Mouse (Mus musculus) common myeloid progenitor, adult 5-6 weeks (primary cell): ENCODE results near the gene Cdh13. TPM values are rescaled to one million over a fixed set of nuclear protein-coding genes. Genes with fewer than 3 reads are reported as not detected.
A peak's percentile ranks its signal among the peaks of the same experiment; 100 is the strongest.

Experiments used
- ATAC-seq: replicated peaks from 2 replicates; pipeline ENCODE4 v1.8.0; 2016; ENCODE audit warnings: low read depth, mild to moderate bottlenecking, moderate TSS enrichment, inconsistent platforms; ENCODE audit not compliant: poor library complexity, severe bottlenecking
- total RNA-seq: library from RNA; stranded (forward); fragments of 200-1000, 187-1606 nt; gene quantifications from 2 replicates; pipeline ENCODE4 v1.2.3, GENCODE M21; 2017

The Cdh13 gene
- total RNA-seq, 1 experiment from 2014 or later, result not detected

GRCm38 (mm10) chr8:119000595-119000994 is 717.1 kb downstream of the Cdh13 start:
- no peak for ATAC-seq

- ATAC-seq, result no peak
Measured at GRCm38 (mm10) chr8:119004821-119005220, 721.3 kb downstream of the Cdh13 start.

- ATAC-seq, result no peak
Measured at GRCm38 (mm10) chr8:119018675-119019074, 735.1 kb downstream of the Cdh13 start.

- ATAC-seq, result no peak
Measured at GRCm38 (mm10) chr8:119020781-119021180, 737.2 kb downstream of the Cdh13 start.

- no peak for ATAC-seq
Measured at GRCm38 (mm10) chr8:119021478-119021877, 737.9 kb downstream of the Cdh13 start.

GRCm38 (mm10) chr8:119022301-119022870 is 738.9 kb downstream of the Cdh13 start:
- no peak for ATAC-seq

GRCm38 (mm10) chr8:119033398-119033797 is 749.9 kb downstream of the Cdh13 start:
- no peak for ATAC-seq

GRCm38 (mm10) chr8:119034037-119034436 is 750.5 kb downstream of the Cdh13 start:
- ATAC-seq, result no peak

GRCm38 (mm10) chr8:119035126-119035525 is 751.6 kb downstream of the Cdh13 start:
- ATAC-seq, result no peak

- ATAC-seq, result no peak
Measured at GRCm38 (mm10) chr8:119037571-119037970, 754.0 kb downstream of the Cdh13 start.

GRCm38 (mm10) chr8:119039358-119039757 is 755.8 kb downstream of the Cdh13 start:
- ATAC-seq, result no peak

GRCm38 (mm10) chr8:119057876-119058275 is 774.3 kb downstream of the Cdh13 start:
- no peak for ATAC-seq

- no peak for ATAC-seq
Measured at GRCm38 (mm10) chr8:119061671-119062070, 778.1 kb downstream of the Cdh13 start.

GRCm38 (mm10) chr8:119064523-119064922 is 781.0 kb downstream of the Cdh13 start:
- ATAC-seq, result peak; percentile 72

GRCm38 (mm10) chr8:119072291-119072690 is 788.8 kb downstream of the Cdh13 start:
- ATAC-seq, result no peak

- no peak for ATAC-seq
Measured at GRCm38 (mm10) chr8:119085022-119085421, 801.5 kb downstream of the Cdh13 start.

GRCm38 (mm10) chr8:119098261-119098660 is 814.7 kb downstream of the Cdh13 start:
- no peak for ATAC-seq

- ATAC-seq, result no peak
Measured at GRCm38 (mm10) chr8:119102871-119103270, 819.3 kb downstream of the Cdh13 start.

- no peak for ATAC-seq
Measured at GRCm38 (mm10) chr8:119109655-119110054, 826.1 kb downstream of the Cdh13 start.

GRCm38 (mm10) chr8:119112861-119113260 is 829.3 kb downstream of the Cdh13 start:
- ATAC-seq, result no peak

GRCm38 (mm10) chr8:119121236-119121635 is 837.7 kb downstream of the Cdh13 start:
- peak; percentile 68 for ATAC-seq

- ATAC-seq, result no peak
Measured at GRCm38 (mm10) chr8:119127841-119128240, 844.3 kb downstream of the Cdh13 start.
